Mouse (Mus musculus) gastrocnemius, postnatal 14 days (tissue): ENCODE results near the gene Bhlhe41. TPM values are rescaled to one million over a fixed set of nuclear protein-coding genes. Genes with fewer than 3 reads are reported as not detected.
A peak's percentile ranks its signal among the peaks of the same experiment; 100 is the strongest.

Source experiments
- DNase-seq: peaks from one replicate; pipeline ENCODE4 v3.0.0; 2021; ENCODE audit warnings: mixed read lengths
- intact Hi-C: fragments of 180-260 bp; cut with DNase I; formaldehyde crosslinking; loops from one replicate; pipeline ENCODE4 v1.15.1; 2025; ENCODE audit warnings: low total_unique reads
- total RNA-seq, 2 experiments: library from RNA; stranded (reverse); gene quantifications; 2 replicates each; pipeline ENCODE4 v1.2.3; 2021

Bhlhe41 gene
- total RNA-seq, 2 experiments from 2014 or later, result 29.8 to 41.7 TPM

DNA sequence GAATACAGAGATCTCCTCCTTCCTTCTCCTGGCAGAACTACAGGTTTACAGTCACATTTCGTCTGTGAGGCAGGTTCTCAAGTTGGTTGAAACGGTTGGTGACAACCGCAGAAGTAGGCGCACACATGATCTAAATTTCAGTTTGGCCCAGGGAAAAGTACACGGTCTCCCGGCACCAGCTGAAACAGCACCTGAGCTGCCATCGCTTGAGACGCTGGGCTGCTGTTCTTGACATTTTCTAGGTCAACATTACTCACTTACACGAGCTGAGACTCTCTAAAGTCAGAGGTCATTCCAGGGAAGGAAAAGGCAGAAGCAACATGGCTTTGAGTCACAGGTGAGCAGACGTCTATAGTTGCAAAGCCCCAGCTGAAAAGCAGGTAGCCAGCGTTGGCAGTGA lies 13.4 kb downstream of the Bhlhe41 start:
- intact Hi-C loops, result no loop called here
- DNase-seq, result no peak

DNA sequence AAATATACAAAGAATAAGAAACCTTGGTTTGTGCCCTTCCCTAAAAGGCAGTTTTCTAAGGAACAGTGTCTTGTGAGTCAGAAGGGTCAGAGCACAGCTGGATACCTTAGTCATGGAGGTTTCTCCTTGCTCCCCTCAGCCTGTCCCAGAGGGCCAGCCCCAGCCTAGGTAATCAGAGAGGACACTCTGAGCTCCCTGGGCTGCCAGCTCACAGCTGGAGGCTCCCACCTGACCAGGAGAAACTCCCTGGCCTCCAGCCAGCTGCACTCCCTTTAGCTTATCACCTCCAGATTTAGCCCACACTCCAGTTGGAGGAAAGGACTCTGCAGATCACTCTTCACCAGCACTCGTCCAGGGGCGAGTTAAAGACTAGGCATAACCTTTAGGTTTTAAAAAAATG lies 14.6 kb downstream of the Bhlhe41 start:
- DNase-seq, result peak; percentile 86
- intact Hi-C loops, result no loop called here

DNA sequence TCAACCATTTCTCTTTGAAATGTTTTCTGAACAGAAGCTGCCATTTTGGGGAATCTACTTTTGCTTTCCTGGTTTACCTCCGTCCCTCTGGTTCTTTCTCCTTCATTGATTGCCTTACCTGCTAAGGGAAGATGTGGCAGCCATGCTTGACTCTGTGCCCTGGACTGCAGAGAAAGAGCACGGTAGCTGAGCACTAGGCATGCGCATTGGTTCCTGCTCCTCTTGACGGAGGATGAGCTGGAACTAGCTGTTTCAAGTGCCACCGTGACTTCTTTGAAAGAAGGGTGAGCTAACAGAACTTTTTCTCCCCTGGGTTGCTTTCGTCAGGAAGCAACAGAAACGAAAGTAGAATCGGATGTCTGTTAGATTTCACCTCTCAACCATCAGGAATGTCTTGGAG lies 17.7 kb downstream of the Bhlhe41 start:
- DNase-seq, result no peak
- intact Hi-C loops, result no loop called here

DNA sequence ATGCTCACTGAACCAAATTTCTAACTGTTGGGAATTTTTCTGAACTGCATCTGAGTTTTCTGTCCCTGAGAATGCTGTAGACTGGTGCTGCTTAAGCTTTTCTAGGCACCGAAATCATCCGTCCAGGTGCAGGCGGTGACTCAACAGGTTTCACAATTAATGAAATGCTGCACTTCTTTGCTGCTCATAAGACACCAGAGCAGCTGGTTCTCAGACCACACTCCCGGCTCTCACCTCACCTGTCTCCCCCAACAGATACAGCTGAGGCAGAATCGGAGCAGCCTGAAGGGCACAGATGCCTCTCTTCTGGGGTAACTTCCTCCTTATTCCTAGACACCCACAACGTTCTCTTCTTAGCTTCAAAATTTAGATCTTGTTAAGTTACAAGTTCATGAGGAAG lies 18.4 kb downstream of the Bhlhe41 start:
- intact Hi-C loops, result no loop called here
- DNase-seq, result no peak

DNA sequence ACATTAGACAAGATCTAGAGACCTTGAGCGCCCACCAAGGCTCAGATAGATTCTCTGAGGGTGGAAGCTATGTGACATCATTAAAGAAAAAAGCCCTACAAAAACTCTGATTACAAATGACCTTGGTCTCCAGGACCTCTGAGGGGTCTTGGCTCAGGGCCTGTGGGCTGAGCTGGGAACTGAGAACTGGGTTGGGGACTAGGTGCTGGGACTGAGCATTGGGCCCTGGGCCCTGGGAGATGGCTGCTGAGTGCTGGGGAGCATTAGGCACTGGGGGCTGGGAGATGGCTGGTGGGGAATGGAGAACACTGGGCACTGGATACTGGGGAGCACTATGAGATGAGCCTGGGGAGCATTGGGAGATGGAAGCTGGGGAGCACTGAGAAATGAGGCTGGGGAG lies 19.3 kb downstream of the Bhlhe41 start:
- no peak for DNase-seq
- intact Hi-C loops, result no loop called here

DNA sequence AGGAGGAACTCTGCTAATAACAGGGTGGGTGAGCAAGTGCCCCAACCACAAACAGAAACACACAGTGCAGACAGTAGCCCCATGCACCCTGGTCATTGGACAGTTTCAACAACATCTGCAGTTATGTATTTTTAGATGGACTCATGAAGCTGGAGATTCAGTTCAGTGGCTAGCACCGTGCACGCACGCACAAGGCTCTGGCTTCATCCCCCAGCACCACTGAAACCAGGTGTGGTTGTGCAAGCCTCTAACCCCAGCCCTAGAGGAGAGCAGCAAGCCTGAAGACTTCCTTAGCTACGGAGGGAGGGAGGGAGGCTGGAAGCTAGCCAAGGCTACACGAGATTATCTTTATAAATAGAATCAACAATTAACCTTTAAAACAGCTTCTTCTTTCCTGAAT lies 19.7 kb downstream of the Bhlhe41 start:
- no peak for DNase-seq
- intact Hi-C loops, result no loop called here

DNA sequence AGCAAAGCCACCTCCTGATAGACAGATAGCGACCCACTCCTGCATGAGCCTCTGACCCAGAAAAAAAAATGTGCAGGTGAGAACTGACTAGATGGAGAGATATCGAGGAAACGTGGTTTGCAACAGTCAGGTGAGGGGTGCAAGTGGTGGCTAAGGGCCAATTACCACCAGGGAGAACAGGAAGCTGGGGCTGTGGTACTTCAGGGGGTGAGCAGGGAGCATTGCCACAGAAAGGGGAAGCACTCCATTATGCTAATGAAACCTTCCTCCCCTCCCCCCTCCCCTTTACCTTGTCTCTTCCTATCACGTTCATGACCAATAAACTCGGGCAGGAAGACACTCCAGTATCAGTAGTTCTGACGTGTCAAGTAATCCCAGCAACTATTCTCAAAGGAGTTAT lies 30.0 kb downstream of the Bhlhe41 start:
- intact Hi-C loops, result loop anchor here (10.0 kb wide), 1 partner anchor 579 kb away; no protein-coding TSS in a partner anchor
- DNase-seq, result no peak

DNA sequence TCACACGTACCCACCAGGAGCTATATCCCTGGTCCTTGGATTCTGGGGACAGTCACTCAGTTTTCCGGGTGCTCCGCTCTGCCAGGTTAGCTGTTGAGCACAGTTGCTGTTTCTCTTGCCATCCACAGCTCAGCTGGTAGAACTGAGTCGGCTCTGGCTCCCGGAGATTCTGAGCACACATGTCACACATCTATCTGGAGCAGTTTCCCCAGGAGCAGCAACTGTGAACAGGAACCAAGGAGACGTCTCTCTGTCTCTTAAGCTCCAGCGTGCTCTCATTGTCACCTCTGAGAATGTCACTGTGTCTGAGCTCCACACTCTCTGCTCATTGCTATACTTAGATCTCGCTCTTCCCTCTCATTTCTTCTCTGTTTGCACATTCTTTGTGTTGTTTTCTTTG lies 32.4 kb downstream of the Bhlhe41 start:
- DNase-seq, result no peak
- intact Hi-C loops, result loop anchor here (5.0 to 10.0 kb wide), 2 partner anchors 439 to 582 kb away; no protein-coding TSS in a partner anchor

DNA sequence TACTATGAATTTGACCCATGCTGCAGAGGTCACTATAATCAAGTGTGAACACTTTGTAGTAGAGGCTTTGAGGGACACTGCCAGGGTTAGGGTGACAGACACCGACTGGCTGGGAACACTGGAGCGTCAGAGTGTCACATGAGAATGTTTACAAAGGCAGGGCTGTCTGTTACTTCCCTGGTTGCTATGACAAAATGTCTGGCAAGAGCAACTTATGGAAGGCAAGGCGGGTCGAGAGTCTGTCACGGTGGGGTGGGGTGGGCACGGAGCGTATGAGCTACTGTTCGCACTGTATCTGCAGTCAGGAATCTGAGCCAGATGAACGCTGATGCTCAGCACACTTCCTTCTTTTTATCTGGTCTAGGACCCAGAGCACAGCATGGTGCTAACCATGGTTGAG lies 34.7 kb downstream of the Bhlhe41 start:
- no peak for DNase-seq
- intact Hi-C loops, result loop anchor here (5.0 to 10.0 kb wide), 2 partner anchors 442 to 584 kb away; no protein-coding TSS in a partner anchor

DNA sequence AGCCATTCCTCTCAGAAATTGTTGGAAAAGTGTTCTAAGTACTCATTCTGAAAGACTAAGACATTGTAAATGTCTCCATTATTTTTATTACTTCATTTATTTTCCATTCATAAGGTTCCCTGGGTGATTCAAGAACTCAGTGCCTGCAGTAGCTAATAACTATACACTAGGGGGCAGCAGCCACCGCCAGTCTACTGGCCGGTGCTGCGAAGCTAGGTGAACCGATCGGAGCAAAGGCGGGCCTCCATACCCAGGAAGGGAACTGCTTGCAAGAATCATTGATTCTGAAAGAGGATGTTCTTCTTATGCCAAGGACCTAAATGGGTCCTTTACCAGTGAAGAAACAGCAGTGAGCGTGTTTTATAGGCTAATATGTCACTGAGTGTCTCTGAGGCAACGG lies 35.2 kb downstream of the Bhlhe41 start:
- peak; percentile 72 for DNase-seq
- intact Hi-C loops, result loop anchor here (5.0 to 10.0 kb wide), 2 partner anchors 442 to 585 kb away; no protein-coding TSS in a partner anchor

DNA sequence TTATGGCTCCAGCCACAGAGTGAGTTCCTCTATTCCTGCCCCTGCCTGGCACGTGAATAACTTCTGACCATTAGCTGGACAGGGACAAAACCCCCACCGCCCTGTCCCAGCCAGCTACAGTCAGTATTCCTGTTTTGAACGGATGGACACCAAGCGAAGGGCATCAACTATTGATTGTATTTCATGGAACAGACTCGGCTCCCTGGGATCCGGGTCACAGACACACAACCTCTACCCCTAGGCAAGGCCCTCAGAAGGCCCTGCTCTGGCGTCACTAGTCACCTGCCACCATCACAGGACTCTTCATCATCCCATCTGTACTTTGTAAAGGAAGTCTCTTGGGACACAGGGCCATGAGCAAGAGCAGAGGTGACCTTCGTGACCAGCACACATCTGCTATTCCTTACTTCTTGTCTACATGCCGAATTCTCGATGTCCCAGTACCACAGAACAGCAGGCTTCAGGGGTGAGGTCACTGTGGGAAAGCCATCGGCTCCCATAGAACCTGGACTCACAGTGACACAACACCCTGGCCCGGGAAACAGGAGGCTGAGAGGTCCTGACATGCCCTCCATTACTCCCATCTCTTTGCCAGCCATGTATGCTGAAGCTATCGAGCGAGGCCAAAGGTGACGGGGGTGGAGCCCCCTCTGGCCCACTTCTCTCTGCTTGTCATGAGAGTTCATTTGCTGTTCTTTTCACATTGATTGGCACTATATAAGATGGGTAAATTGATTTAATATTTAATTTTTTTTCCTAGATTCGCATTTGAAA lies 36.1 kb downstream of the Bhlhe41 start:
- intact Hi-C loops, result loop anchor here (10.0 kb wide), 1 partner anchor 516 kb away; no protein-coding TSS in a partner anchor
- DNase-seq, result no peak

DNA sequence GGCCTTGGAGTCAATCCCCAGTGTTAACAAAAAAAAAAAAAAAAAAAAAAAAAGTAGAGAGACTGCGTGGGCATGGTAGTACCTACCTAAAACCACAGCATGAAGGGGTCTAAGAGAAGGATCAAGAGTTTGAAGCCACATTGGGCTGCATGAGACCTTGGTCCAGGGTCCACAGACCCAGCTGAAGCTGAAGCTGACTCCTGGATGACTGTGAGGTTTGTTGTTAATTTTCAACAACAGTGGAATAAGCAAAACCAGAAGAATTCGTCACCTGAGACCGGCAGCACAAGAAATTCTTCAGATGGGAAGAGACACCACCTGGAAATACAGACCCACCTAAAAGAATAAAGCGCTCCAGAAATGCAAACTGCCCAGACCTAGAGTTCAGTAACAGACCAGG lies 39.1 kb downstream of the Bhlhe41 start:
- intact Hi-C loops, result loop anchor here (10.0 kb wide), 1 partner anchor 518 kb away; no protein-coding TSS in a partner anchor
- no peak for DNase-seq

DNA sequence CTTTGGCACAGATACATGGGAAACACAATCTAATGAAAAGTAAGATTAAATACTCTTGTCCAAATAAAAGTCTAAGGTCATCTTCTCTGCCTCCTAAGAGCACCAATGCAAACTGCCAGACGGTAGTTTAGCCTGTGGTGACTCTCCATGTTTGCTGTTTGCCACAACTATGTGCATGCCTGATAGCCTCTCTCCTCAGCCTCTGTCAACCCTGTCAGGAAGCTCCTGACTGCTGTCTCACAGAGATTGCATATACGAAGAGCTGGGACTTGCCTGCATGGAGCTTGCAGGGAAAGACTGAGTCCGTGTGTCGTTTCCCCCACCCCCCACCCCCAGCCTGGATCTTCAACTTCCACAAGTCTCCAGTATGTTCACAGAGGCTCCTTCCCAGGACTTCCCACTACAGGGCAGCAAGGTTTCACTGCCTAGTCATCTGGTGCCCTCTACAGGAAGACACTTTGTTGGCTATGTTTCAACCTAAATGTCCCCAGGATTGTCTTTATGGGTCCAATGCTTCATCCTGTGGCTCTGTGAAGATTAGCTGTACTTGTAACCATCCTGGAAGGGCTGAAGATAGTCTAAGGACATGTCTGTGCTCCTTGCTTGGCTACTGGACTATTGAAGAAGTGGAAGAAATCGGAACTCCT lies 41.6 kb downstream of the Bhlhe41 start:
- no peak for DNase-seq
- intact Hi-C loops, result loop anchor here (10.0 kb wide), 1 partner anchor 521 kb away; no protein-coding TSS in a partner anchor

DNA sequence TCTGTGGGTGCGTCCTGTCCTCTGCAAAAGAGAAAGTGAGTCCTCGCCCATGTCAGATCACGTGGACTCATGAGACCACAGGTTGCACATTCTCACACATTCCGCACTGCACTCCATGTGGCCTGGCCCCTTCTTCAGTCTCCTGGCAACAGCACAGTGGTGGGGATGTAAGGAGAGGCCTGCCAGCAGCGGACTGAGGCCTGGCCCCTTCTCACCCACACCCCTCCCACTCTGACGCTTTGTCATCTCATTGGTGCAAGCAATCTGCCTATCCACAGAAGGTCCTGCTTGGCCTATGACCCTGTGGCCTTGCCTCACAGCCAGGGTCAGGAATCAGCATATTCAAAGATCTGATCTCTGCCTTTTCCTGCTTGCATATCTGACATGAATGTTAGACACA lies 42.3 kb downstream of the Bhlhe41 start:
- DNase-seq, result no peak
- intact Hi-C loops, result loop anchor here (10.0 kb wide), 1 partner anchor 522 kb away; no protein-coding TSS in a partner anchor

DNA sequence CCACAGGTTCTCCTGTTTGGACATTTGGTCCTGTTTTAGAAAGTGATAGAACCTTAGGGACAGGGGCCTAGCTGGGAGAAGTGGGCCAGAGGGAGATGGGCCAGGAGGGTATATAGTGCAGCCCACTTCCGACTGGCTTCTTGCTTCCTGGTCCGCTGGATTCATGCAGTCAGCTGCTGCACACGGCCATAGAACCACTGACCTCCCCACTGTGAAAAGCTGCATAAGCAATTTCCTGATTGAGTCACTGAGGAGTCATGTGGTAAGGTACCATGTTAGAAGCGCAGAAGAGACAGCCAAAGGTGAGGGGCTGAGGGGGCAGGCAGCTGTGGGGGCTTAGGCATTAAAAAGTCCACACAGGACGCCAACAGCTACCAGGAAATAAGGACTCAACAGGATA lies 43.1 kb downstream of the Bhlhe41 start:
- intact Hi-C loops, result loop anchor here (10.0 kb wide), 1 partner anchor 523 kb away; no protein-coding TSS in a partner anchor

DNA sequence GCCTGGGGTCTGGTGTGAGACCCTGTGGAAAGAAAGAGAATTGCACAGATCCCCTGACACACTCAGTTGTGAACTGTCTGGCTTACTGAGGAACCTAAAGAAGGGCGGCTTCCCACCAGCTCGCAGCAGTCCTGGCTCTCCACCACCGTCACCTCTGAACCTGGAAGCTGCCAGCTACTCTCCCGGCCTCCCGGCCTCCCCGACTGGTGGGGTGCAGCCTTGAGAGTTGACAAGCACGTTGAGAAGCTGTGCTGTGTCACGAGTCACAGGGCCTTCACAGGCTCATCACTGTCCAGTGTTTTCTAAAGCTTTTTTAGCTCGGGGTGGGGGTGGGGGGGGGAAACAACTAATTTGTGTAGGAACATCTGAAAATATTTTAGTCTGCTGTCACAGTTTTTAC lies 46.2 kb downstream of the Bhlhe41 start:
- intact Hi-C loops, result loop anchor here (10.0 kb wide), 1 partner anchor 454 kb away; no protein-coding TSS in a partner anchor
- no peak for DNase-seq

More for the DNA sequence above, 43.1 kb downstream of the Bhlhe41 start:
- no peak for DNase-seq

DNA sequence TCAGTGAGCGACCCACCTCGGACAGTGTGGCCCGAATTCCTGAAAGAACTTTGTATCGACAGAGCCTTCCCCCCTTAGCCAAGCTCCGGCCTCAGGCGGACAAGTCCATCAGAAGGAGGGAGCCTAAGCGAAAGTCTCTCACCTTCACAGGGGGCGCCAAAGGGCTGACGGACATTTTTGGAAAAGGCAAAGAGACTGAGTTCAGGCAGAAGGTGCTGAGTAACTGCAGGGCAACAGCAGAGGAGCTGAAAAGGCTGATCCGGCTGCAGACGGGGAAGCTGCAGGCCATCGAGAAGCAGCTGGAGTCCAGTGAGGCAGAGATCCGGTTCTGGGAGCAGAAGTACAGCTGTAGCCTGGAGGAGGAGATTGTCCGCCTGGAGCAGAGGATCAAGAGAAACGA lies 50.2 kb downstream of the Bhlhe41 start:
- DNase-seq, result no peak
- intact Hi-C loops, result loop anchor here (10.0 kb wide), 1 partner anchor 450 kb away; no protein-coding TSS in a partner anchor

DNA sequence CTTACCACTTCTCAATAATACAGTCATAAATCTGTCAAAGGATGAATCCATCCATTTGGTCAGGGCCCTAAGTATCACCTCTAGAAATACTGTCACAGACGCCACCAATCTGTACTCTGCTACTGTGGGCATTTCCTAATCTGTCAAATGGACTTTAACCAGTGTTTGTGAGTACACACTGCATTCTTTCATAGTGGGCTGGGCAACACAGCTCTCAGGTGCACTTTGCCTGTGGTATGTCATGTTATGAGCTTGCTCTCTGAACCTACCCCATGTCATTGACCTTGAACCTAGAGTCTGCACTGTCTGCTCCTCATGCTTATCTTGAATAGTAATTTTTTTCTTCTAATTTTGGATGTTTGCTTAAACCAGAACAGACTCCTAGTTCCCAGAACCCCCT lies 54.2 kb downstream of the Bhlhe41 start:
- intact Hi-C loops, result loop anchor here (10.0 kb wide), 1 partner anchor 446 kb away; no protein-coding TSS in a partner anchor
- DNase-seq, result no peak

DNA sequence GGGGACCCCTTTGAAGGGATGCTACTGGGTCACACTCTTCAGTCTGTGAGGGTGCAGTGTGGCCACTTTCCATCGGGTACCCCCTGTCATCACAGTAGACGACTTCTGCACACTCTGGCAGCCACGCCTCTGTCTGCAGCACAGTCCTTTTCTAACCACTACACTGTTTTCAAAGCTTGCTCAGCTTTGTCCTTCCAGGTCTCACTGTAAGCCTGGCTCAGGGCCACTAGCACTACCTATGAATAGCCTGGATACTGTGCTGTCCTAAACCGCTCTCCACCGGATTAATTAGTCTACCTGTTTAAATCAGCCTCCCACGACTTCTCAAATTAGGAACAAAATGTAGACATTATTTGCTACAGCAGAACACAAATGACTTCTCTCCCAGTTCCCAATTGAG lies 55.3 kb downstream of the Bhlhe41 start:
- intact Hi-C loops, result loop anchor here (10.0 kb wide), 1 partner anchor 445 kb away; no protein-coding TSS in a partner anchor
- DNase-seq, result no peak

DNA sequence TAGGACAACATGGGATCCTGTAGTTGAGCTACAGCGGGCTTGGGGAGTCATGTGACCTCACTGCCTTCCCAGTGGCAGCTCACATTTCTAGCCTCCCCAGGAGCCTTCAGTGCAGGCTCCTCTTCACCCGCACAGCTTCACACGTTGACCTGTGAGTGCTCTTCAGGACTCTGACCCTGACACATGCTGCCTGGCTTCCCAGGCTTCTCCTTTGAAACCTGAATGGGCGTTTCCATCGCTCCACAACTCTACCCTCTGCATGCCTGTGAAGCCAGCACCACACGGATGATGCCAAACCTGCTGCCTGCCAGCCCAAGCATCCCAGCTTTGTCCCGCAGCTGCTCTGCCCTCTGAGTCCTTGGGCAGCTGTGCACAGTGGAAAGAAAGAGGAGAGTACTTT lies 55.8 kb downstream of the Bhlhe41 start:
- intact Hi-C loops, result no loop called here
- DNase-seq, result no peak
